Mouse (Mus musculus): ENCODE measurements around the gene Homez.

Homez gene

DNA sequence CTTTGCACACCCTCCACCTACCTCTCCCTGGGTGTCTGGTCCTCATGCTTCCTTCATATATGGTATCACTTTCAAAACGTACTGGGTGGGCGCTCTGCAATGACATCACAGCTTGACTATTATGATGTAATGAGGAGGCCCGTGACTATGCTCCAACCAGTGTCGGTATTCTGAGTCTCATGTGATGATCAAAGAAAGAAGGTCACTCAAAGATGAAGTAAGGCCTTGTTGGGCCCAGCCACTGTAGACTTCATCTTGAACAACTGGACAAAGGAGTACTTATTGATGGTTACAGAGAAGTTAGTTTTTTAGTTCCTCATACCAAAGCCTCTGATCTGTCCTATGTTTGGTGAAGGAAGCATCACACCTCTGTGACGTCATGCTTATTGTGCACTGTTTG is at the start of gene Homez:
Gene Homez, minus strand, starts transcription at position 101 of the 400 bp plus-strand sequence.
- CTCF ChIA-PET: no interaction called here

DNA sequence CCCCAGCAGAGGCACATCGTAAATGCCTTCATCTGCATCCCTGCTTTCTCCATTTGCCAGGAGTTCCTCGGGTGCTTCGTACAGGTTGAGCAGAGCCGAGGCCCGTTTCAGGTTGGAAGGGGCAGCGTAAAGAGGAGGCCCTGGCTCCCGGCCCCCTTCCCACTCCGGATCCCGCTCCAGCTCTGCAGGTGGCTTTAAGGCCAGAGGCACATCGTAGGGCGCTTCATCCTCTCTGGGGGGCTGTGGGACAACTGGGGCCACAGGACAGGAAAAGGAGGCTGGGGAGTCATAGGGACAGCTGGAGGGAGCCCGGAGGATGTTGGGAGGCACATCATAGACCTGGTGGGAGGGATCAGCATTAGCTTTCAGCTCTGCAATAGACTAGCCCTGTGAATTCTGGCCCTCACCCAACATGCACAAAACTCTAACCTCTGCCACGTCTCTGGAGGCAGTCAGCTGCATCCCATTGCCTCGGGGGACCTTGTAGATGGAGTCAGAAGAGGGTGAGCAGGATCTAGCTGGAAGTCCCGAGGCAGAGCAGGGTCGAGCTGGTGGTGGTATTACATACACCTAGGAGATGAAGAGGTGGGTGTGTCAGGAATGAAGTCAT is 49.4 kb upstream of the Homez start:
- CTCF ChIA-PET: no interaction called here

DNA sequence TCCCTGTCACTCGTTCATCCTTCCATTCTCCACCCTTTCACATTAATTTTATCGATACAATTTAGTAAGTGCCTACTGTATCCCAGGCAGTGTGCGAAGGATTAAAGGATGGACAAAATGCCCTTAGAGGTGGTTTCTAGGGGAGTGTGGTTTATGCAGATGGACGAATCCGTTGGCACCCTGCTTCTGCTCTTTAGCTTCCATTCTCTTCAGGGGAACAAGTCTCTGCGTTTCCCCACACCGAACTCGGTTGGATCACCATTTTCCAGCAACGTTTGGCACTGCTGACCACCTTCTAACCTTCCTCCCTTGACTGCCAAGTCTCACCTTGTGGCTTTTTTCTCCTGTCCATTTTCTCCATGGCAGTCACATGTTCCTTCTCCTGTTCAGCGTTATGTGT is 42.6 kb upstream of the Homez start:
- CTCF ChIA-PET: no interaction called here

DNA sequence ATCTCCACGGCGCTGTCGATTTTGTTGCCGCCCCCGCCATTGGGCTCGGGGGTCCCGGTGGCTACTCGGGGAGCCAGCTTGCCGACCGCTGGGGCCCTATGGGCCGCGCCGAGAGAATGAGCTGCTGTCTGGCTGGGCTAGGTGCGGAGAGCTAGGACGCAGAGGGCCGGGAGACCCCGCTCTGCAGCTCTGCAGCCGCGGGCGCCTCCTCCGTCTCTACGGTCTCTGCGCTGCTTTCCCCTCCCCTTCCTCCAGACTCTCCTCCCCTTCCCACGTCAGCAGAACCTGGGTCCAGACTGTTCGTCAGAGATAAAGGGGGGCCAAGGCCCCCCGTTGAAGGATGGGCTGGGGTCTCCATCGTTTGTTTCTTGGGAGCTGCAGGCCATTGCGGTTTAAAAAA is 42.1 kb upstream of the Homez start, which contains the start of gene Slc22a17:
Gene Slc22a17, minus strand, starts transcription at position 247 of the 400 bp plus-strand sequence.
- CTCF ChIA-PET: no interaction called here

DNA sequence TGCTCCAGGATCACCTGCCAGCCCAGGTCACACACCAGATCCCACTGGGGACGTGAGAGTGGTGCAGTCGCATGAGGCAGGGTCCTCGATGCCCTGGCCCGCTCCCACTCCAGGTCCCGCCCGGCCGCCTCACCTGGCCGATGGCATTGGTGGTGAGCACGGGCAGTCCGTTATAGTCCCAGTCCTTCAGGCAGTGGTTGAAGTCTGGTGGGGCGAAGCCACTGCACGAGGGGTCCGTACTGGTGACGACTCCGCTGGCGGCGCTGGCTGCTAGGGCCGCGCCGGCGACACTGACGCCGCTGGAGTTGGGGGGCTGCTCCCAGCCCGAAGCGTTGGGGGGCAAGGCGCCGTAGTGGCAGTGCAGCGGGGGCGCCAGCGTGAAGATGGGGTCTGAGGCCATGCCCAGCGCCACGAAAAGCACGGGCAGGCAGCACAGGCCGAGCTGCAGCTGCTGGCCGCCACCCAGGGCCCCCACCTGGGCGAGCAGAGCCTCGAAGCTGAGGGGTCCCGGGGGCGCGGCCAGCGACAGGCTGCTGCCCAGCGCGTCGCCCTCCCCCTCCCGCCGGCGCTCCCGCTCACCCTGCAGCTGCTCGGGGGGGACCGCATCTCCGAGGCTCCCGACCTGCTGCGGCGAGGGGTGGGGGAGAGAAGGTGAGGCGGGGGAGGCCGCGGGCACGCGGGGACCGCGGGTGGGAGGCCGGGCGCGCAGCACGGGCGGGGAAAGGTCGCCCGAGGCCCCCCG is 41.5 kb upstream of the Homez start:
- CTCF ChIA-PET: no interaction called here

DNA sequence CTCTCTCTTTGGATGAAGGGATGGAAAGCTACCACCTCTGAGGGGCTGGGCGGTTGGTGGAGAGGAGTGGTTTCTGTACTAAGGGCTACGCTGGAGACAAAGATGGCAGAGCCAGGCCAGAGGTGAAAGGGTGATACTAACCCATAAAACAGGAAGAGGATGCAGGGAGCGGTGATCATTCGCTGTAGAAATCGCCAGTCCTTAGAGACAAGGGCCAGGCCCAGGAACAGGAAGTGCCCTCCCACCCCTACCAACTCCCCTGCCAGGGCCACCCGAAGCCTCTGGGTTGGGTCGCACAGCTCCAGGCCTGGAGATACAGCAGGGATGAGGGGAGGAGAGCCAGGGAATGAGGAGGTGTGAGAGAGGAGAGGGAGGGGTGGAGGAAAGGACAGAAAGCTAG is 37.9 kb upstream of the Homez start:
- CTCF ChIA-PET: no interaction called here

DNA sequence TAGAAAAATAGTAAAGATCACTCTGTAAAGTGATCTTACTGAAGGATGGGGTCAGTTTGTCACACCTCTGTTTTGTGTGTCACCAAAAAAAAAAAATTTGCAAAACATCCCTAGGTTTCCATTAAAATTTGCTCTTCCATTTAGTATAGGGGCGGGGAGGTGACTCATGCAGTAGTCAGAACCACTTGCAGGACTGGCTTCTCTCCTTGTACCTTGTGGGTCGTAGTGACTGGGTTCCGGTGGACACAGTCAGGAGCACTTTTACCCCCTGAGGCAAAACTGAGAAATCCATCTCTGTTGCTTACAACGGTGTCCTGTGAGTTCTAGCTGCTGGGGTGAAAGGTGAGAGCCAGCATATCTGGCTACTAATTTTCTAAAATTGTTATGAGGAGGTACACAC is 32.9 kb upstream of the Homez start:
- CTCF ChIA-PET: interaction anchor here (0.5 kb wide), 1 partner anchor 91 kb away, joined by 3 read pairs; no protein-coding TSS in a partner anchor

DNA sequence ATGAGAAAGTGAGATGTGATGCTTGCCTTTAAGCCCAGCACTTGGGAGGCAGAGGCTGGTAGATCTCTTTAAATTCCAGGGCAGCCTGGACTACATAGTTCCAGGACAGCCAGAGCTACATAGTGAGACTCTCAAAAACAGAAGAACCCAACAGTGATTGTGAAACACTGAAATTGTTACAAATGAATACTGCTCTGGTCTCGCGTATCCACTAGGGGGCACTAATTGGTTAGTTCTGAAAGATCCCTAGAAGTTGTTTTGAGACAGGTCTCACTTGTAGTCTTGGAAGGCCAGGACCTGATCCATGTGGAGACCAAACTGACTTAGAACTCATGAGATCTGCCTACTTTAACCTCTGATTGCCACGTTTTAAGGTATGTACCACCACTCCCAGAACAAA is 29.6 kb upstream of the Homez start:
- CTCF ChIA-PET: interaction anchor here (0.6 kb wide), 1 partner anchor 48 kb away, joined by 5 read pairs; no protein-coding TSS in a partner anchor

DNA sequence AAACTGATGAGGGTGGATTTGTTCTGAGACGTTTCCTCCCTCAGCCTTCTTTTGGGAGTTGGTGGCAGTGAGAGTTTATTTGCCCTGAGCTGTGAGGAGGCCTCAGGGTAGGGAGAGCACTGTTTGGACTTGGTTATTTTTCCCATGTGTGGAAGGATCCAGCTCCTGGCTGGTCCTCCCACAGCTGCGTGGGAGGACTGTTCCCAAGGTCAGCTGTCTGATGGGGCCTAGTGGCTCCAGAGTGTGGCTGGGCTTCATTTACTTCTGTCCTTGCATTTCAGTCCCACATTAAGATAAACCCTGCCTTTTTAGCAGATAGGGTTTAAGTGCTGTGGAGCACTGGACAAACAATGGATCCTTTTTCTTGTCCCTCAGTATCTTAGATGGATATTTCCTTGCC is 26.7 kb upstream of the Homez start:
- CTCF ChIA-PET: no interaction called here

DNA sequence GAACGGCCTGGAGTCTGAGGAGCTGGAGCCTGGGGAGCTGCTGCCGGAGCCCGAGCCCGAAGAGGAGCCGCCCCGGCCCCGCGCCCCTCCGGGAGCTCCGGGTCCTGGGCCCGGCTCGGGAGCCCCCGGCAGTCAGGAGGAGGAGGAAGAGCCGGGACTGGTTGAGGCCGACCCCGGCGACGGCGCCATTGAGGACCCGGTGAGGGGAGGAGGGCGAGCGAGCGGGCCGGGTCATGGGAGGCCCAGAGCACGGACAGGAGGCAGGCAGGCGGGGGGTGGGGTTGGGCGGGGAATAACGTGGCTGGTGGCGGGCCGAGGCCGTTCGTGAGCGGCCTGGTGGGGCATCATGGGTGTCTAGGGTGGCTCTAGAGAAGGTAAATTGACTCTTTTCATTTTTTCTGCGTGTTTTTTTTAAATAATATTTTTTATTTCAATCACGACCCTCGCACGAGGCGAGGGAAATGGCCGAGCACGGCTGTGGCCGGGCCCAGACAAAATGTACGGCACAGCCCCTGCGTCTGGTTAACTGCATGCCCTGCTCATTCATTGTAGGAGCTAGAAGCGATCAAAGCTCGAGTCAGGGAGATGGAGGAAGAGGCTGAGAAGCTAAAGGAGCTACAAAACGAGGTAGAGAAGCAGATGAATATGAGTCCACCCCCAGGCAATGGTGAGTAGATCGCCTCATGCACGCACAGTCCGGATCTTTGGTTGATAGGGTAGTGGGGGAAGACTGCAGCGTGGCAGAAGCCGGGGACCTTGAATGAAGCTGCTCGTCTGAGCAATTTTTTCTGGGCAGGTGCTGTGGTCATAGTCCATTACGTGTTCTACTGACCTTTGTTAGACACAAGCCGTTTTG is 23.8 kb upstream of the Homez start:
- CTCF ChIA-PET: no interaction called here

DNA sequence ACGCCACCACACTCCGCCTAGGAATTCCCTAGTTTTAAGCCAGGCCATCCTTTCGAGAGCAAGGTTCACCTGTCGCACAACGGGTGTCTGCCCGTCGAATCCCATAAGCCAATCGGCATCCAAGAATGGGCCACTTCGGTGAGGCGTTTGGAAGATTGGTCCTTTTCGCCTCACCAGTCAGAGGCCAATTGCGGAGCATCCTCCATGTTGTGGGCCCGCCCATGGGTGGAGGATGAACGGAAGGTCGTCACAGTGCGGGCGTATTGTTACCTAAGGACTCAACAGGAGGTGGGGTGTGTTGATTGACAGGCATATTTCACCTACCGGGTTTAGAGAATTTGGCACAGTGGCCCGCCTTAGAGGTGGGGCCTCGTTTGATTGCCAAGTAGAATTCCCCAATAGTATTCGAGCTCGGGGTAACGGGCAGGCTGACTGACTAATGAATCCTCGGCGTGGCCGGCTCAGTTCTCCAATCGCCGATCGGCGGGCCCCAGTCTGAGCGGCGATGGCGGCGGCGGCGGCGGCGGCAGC is 23.0 kb upstream of the Homez start:
- CTCF ChIA-PET: no interaction called here

DNA sequence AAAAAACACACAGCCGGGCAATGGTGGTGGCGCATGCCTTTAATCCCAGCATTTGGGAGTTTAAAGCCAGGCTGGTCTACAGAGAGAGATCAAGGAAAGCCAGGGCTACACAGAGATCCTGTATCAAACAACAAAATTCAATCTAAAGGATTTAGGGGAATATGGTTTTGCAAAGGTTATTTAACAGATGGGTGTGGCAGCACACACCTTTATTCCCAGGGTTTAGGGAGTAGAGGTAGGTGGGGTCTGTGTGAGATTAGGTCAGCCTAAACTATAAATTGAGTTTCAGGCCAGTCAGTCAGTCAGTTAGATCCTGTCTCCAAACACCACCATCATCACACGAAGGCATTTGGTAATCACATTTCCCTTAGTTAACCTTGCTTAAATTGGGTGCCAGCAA is 21.4 kb upstream of the Homez start, which contains the start of gene Pabpn1:
Gene Pabpn1, plus strand, starts transcription at position 301 of the 400 bp plus-strand sequence.
- CTCF ChIA-PET: interaction anchor here (0.7 kb wide), 1 partner anchor 12 kb away, joined by 6 read pairs; no protein-coding TSS in a partner anchor

DNA sequence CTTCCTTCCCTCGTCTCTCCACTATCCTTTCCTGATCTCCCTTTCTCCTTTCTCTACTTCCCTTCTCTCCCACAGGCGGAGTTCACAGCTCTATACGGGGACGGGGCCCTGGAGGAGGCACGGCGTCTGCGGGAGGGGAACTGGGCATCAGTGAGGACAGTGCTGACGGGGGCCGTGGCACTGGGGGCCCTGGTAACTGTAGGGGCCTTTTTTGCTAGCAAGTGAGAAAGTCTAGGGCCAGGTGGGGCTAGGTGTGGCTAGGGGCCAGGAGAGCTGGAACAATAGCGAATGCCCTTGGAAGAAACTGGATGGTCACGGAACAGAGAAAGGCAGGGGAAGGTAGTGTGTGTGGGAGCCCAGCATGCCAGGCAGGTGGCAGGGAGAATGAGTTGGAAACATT is 14.5 kb upstream of the Homez start:
- CTCF ChIA-PET: no interaction called here

DNA sequence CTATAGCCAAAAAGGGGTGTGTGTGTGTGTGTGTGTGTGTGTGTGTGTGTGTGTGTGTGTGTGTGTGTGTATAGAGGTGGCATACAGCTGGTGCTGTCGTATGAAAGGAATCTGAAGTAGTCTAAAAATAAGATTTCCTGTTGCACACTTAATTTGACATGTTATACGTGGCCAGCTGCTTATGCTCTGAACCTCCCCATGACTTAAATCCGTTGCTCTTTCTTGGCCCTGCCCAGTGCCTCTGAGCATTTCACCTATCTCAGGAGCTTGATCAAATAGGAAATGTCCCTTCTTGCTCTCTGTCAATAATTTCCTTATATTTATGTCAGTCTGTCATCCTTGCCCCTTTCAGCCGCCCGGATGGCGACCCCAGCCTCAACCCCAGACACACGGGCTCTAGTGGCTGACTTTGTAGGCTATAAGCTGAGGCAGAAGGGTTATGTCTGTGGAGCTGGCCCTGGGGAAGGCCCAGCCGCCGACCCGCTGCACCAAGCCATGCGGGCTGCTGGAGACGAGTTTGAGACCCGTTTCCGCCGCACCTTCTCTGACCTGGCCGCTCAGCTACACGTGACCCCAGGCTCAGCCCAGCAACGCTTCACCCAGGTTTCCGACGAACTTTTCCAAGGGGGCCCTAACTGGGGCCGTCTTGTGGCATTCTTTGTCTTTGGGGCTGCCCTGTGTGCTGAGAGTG is 13.4 kb upstream of the Homez start:
- CTCF ChIA-PET: interaction anchor here (0.6 kb wide), 1 partner anchor 281 kb away, joined by 4 read pairs; no protein-coding TSS in a partner anchor

DNA sequence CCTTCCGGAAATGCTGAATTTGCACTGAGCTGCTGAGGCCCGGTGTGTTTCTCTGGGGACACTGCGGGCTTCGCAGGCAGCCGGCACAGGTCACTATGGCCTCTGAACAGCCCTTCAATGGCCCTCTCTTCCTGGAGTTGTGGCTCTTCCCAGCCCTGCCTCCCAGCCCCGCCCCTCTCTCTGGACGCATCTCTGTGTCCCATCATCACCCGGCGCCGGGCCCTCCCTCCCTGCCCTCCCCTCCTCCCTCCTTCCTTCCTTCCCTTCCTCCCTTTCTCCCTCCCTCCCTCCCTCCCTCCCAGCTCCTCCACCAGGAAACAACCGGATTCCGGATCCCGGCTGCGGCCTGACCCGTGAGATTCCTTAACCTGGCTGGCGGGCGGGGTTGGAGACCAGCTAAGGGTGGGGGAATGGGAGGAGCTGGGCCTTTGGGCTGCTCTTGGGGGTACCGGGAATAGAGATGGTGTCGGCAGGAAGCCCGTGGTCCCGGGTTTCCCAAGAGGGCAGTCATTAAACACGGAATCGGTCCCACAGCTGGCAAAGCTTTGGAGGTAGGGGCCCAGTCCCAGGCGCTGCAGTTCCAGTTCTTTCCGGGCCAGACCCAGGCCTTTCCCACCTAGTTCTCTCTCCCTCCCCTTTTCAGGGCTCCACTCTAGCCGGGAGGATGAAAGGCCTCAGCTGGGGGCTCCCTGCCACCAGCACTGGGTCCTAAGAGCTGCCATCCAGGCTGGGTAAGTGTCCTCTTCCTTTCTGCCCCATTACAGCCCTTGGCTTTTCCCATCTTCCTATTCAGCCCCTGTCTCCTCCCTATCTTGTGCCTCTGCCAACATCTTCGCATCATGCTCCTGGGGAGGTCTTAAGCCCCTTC is 12.6 kb upstream of the Homez start, which contains the start of the genes Bcl2l2 and Gm20521:
Gene Bcl2l2, plus strand, starts transcription at position 224 of the 868 bp plus-strand sequence.
Gene Gm20521, plus strand, starts transcription at position 288 of the 868 bp plus-strand sequence.
- CTCF ChIA-PET: interaction anchor here (0.6 kb wide), 1 partner anchor 280 kb away, joined by 4 read pairs; no protein-coding TSS in a partner anchor

DNA sequence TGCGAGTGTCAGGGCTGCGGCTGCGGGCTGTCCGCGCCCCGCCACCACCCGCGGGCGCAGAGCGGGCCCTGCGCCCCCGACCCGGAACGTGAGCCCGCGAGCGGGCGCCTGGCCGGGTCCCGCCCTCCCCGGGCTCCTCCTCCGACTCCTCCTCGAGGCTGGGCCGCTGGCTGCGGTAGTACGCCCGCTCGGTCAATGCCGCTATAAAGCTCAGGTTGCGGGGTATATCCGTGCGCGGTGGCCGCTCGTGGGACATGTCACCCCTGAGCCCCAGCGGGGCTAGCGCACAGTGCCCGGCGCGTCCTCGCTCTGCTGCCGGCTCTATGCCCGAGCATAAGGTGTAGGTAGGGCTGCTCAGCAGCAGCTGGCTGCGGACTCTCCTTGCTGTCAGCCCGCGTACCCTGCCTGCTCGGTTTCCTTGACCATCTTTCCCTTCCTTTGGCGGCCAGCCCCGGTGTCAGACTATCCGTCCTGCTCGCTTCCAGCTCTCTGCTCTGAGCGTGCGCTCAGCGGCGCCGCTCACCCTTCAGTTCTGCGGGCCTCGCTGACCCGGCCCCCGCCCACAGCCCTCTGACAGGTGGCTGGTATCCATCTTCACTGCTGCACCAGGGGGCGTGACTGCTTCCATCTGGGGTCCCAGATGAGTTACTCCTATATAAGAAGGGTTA is 6.4 kb upstream of the Homez start, which contains the start of gene Ppp1r3e:
Gene Ppp1r3e, minus strand, starts transcription at position 503 of the 668 bp plus-strand sequence.
- CTCF ChIA-PET: interaction anchor here (0.6 kb wide), 1 partner anchor 151 kb away, joined by 4 read pairs; no protein-coding TSS in a partner anchor

DNA sequence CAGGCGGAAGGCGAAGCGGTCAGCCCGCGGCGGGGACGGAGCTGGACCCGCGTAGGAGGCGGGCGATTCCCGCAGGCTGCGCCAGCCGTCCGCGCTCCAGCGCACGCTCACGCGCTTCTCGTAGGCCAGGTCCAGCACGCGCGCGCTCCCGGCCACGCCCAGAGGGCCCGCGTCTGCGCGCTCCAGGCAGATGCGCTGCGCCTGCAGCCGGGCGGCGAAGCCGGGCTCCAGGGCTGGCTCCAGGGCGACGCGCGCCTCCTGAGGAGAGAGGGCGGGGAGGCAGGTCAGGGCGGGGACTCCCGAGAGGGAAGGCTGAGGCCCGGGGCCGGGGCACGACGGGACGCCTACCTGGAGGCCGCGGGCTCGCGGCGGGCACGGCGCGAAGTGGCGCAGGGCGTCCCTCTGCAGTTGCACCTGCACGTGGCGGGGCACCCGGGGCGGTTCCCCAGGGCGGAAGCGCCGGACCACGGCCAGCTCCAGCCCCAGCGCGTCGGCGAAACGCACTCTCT is 5.8 kb upstream of the Homez start:
- CTCF ChIA-PET: interaction anchor here (0.6 kb wide), 1 partner anchor 152 kb away, joined by 4 read pairs; no protein-coding TSS in a partner anchor

DNA sequence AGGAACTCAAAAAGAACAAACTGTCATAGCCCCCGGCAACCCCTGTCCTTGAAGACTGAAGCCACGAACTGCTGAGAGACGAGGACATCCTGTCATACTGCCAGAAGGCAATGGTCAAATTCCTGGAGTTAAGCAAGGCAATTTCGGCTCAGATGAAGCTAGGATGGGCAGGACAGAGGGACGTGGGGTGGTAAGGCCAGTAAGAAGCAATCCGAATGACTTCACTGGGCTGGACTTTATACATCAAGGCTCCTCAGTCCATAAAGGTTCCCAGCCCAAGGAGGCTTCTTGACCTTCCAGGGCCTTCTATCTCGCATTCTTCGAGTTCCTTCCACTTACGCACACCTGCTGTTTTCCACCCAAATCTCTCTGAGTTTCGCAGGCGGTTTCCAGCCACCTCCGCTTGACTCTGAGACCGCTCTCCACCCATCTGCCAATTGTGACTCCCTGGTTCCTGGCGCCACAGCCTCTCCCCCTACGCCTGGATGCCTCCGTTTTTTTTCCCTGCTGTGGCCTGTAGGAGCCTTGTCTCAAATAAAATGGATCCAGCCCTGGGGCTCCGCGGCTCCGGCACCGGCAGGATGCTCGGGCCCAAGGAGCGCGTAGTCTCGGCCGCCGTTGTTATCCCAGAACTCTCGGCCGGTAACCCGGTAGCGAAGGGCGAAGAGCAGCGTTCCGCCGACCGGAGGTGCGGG is 5.2 kb upstream of the Homez start:
- CTCF ChIA-PET: no interaction called here

DNA sequence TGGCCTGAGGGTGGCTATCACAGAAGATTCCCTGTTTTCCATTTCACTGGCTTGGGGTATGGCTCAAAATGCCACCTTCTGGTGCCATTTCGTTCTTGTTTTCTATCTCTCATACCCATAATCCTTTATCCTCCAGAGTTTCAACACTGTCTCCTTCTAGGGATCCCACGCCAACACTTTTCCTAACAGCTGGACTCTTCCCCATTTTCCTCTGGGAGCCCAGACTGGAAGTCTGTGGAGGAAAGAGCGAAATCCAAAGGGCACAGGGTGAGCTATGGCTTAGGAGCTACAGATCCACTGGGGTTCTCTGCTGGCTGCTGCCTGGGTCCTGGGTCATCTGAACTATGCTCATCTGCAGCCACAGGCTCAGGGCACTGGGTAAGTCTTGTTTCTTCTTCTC is 3.4 kb upstream of the Homez start:
- CTCF ChIA-PET: no interaction called here
